Mouse (Mus musculus) limb, embryonic 14.5 days (tissue): ENCODE data around the gene Vmn1r17. TPM values are rescaled to one million over a fixed set of nuclear protein-coding genes. Genes with fewer than 3 reads are reported as not detected.

Source experiments
- ATAC-seq: fragments of 200-750 bp; cut with Nextera tagmentation; 2 replicates; pipeline ENCODE4 v1.8.0; 2017; ENCODE audit warnings: low read depth, moderate number of reproducible peaks, moderate TSS enrichment; ENCODE audit not compliant: low FRiP score
- DNase-seq: peaks from one replicate; pipeline ENCODE4 v3.0.0-alpha.2; 2015; ENCODE audit warnings: low spot score
- H3K27ac ChIP-seq: fragments of 300-500 bp; sonication (generic); replicated peaks from 2 replicates; pipeline ENCODE4 v1.5.1; 2014; ENCODE audit warnings: low read depth, mild to moderate bottlenecking, low read length, moderate library complexity, mixed read lengths
- H3K27me3 ChIP-seq: fragments of 300-500 bp; sonication (generic); 2 replicates; pipeline ENCODE4 v1.6.1; 2014; ENCODE audit warnings: low read length, mixed read lengths; ENCODE audit not compliant: control insufficient read depth, insufficient read depth
- H3K36me3 ChIP-seq: fragments of 300-500 bp; sonication (generic); 2 replicates; pipeline ENCODE4 v1.6.1; 2014; ENCODE audit warnings: mild to moderate bottlenecking, low read length, moderate library complexity, mixed read lengths; ENCODE audit not compliant: control insufficient read depth, insufficient read depth
- H3K4me1 ChIP-seq: fragments of 300-500 bp; sonication (generic); 2 replicates; pipeline ENCODE4 v1.6.1; 2014; ENCODE audit warnings: antibody characterized with exemption, low read length, mixed read lengths; ENCODE audit not compliant: control insufficient read depth, insufficient read depth
- H3K4me2 ChIP-seq: fragments of 300-500 bp; sonication (generic); replicated peaks from 2 replicates; pipeline ENCODE4 v1.6.1; 2014; ENCODE audit warnings: low read depth, mild to moderate bottlenecking, low read length, moderate library complexity; ENCODE audit not compliant: severe bottlenecking
- H3K4me3 ChIP-seq: fragments of 300-500 bp; sonication (generic); replicated peaks from 2 replicates; pipeline ENCODE4 v1.5.1; 2014; ENCODE audit warnings: low read length
- H3K9ac ChIP-seq: fragments of 300-500 bp; sonication (generic); 2 replicates; pipeline ENCODE4 v1.6.1; 2014; ENCODE audit warnings: mild to moderate bottlenecking, low read depth, low read length, moderate library complexity; ENCODE audit not compliant: severe bottlenecking
- H3K9me3 ChIP-seq: fragments of 300-500 bp; sonication (generic); 2 replicates; pipeline ENCODE4 v1.6.1; 2016; ENCODE audit warnings: low read length; ENCODE audit not compliant: control insufficient read depth
- POLR2A ChIP-seq: fragments of 200-500 bp; IDR thresholded peaks from 2 replicates; pipeline ENCODE4 v1.8.0; 2012; ENCODE audit warnings: inconsistent platforms, mild to moderate bottlenecking, moderate library complexity, borderline replicate concordance; ENCODE audit not compliant: insufficient read depth, insufficient read length; ENCODE audit errors: extremely low read depth
- WGBS: fragments of 180-500 bp; shearing (Covaris S2); extraction: QIAGEN DNeasy Blood & Tissue Kit; methylation state at CpG from one replicate; pipeline ENCODE4 v1.1.7; 2014; 5-methylcytosine and 5-hydroxymethylcytosine counted together
- polyA plus RNA-seq, 2 experiments: library from polyadenylated mRNA; depleted of rRNA in 1 of 2; stranded (reverse) in 1 of 2; unstranded in 1 of 2; fragments of >200 nt; fragmentation: Nextera tagmentation in 1 of 2; extraction: Ambion mirVana in 1 of 2; gene quantifications; 2 replicates each; pipeline versions ENCODE4 v1.2.1 to v1.2.3; 2012 to 2014

The Vmn1r17 gene
- polyA plus RNA-seq, 2 experiments = not detected

DNA sequence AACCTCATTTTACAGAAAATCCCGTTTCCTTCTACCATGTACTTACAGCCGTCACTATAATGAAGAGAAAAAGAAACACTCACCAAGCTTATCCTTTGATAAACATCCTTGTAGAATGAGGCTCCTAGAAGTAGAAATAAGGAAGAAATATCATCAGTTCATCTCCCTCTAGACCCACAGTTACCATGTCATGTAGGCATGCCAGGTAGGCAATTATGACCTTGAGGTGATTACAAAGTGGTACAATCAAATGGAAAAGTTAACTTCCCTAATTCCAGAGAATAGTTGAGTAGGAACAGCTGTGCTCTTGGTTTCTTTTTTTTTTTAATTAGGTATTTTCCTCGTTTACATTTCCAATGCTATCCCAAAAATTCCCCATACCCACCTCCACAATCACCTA is 34.1 kb downstream of the Vmn1r17 start, which contains the start of gene Vmn1r16:
Vmn1r16 (minus strand) TSS at position 101 of the 400 bp plus-strand sequence.
- WGBS = 76% methylated on average over 3 of the region's 3 CpGs
- Histone ChIP-seq H3K4me1 (no peaks in the 10 kb centered on the region), H3K27ac (no peak within 1 kb of the TSS), H3K9ac (no peak within 1 kb of the TSS), H3K4me3 (no peak within 1 kb of the TSS), H3K36me3 (no peaks in the 10 kb centered on the region), H3K9me3 (no peaks in the 10 kb centered on the region), H3K4me2 (no peak within 1 kb of the TSS), H3K27me3 (no peaks in the 10 kb centered on the region)
- ATAC-seq = no peak
- TF ChIP-seq POLR2A = no peak
- no peak for DNase-seq

DNA sequence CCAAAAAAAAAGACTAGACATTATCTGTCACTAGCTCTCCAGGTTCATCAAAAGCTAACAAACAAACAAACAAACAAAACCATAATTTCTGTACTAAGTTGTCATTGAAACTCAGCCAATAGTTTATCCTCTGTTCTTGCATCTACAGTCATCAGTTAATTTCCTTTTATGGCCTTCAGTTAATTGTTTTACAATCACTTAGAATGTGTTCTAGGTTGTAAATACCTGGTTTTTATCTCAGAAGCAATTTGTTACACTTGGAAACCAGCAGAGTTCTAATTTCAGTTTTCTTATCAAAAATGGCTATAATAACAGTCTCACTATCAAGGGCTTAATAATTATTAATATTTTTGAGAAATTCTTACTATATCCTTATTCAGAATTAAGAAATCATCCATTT is 37.4 kb downstream of the Vmn1r17 start:
- TF ChIP-seq POLR2A = no peak
- ATAC-seq (no peak), DNase-seq (no peak)
- no peak overlapping the region for H3K4me2 ChIP-seq
- no peak overlapping the region for H3K27ac ChIP-seq
- H3K9ac ChIP-seq = no peak overlapping the region
- H3K4me3 ChIP-seq = no peak overlapping the region
- H3K4me1 ChIP-seq = no peaks in the 10 kb centered on the region
- no peaks in the 10 kb centered on the region for H3K27me3 ChIP-seq
- no peaks in the 10 kb centered on the region for H3K36me3 ChIP-seq
- H3K9me3 ChIP-seq = no peaks in the 10 kb centered on the region

Other genes starting within 250 kb of the Vmn1r17 start
- gene Vmn1r11, start 230.3 kb downstream of the Vmn1r17 start, polyA plus RNA-seq (2012; rRNA removed) = not detected in 2 replicates
- gene Vmn1r11, start 230.3 kb downstream of the Vmn1r17 start, polyA plus RNA-seq (2014; fragmentation: Nextera tagmentation; extraction: Ambion mirVana) = not detected in 2 replicates
- not detected in 2 replicates for gene Vmn1r12, start 206.8 kb downstream of the Vmn1r17 start, polyA plus RNA-seq (2012; rRNA removed)
- not detected in 2 replicates for gene Vmn1r12, start 206.8 kb downstream of the Vmn1r17 start, polyA plus RNA-seq (2014; fragmentation: Nextera tagmentation; extraction: Ambion mirVana)
- not detected in 2 replicates for gene Vmn1r13, start 160.4 kb downstream of the Vmn1r17 start, polyA plus RNA-seq (2012; rRNA removed)
- not detected in 2 replicates for gene Vmn1r13, start 160.4 kb downstream of the Vmn1r17 start, polyA plus RNA-seq (2014; fragmentation: Nextera tagmentation; extraction: Ambion mirVana)
- not detected in 2 replicates for gene Vmn1r14, start 132.0 kb downstream of the Vmn1r17 start, polyA plus RNA-seq (2012; rRNA removed)
- not detected in 2 replicates for gene Vmn1r14, start 132.0 kb downstream of the Vmn1r17 start, polyA plus RNA-seq (2014; fragmentation: Nextera tagmentation; extraction: Ambion mirVana)
- gene Vmn1r15, start 105.8 kb downstream of the Vmn1r17 start, polyA plus RNA-seq (2012; rRNA removed) = not detected in 2 replicates
- not detected in 2 replicates for gene Vmn1r15, start 105.8 kb downstream of the Vmn1r17 start, polyA plus RNA-seq (2014; fragmentation: Nextera tagmentation; extraction: Ambion mirVana)
- gene Vmn1r16, start 34.2 kb downstream of the Vmn1r17 start, polyA plus RNA-seq (2012; rRNA removed) = not detected in 2 replicates
- gene Vmn1r16, start 34.2 kb downstream of the Vmn1r17 start, polyA plus RNA-seq (2014; fragmentation: Nextera tagmentation; extraction: Ambion mirVana) = not detected in 2 replicates
- not detected in 2 replicates for gene Vmn1r18, start 32.1 kb upstream of the Vmn1r17 start, polyA plus RNA-seq (2012; rRNA removed)
- gene Vmn1r18, start 32.1 kb upstream of the Vmn1r17 start, polyA plus RNA-seq (2014; fragmentation: Nextera tagmentation; extraction: Ambion mirVana) = not detected in 2 replicates
- not detected in 2 replicates for gene Vmn1r19, start 40.1 kb upstream of the Vmn1r17 start, polyA plus RNA-seq (2012; rRNA removed)
- not detected in 2 replicates for gene Vmn1r19, start 40.1 kb upstream of the Vmn1r17 start, polyA plus RNA-seq (2014; fragmentation: Nextera tagmentation; extraction: Ambion mirVana)
- not detected in 2 replicates for gene Vmn1r20, start 65.2 kb upstream of the Vmn1r17 start, polyA plus RNA-seq (2012; rRNA removed)
- gene Vmn1r20, start 65.2 kb upstream of the Vmn1r17 start, polyA plus RNA-seq (2014; fragmentation: Nextera tagmentation; extraction: Ambion mirVana) = not detected in 2 replicates
- gene Ppm1k, start 171.7 kb upstream of the Vmn1r17 start, polyA plus RNA-seq (2012; rRNA removed) = 4.0 and 4.2 TPM in 2 replicates
- gene Ppm1k, start 171.7 kb upstream of the Vmn1r17 start, polyA plus RNA-seq (2014; fragmentation: Nextera tagmentation; extraction: Ambion mirVana) = 3.4 and 4.7 TPM in 2 replicates
- gene Herc6, start 217.3 kb upstream of the Vmn1r17 start, polyA plus RNA-seq (2012; rRNA removed) = 1.7 and 3.4 TPM in 2 replicates
- gene Herc6, start 217.3 kb upstream of the Vmn1r17 start, polyA plus RNA-seq (2014; fragmentation: Nextera tagmentation; extraction: Ambion mirVana) = 1.4 and 2.2 TPM in 2 replicates